Mouse (Mus musculus): ENCODE data around the gene Gm49358.

DNA sequence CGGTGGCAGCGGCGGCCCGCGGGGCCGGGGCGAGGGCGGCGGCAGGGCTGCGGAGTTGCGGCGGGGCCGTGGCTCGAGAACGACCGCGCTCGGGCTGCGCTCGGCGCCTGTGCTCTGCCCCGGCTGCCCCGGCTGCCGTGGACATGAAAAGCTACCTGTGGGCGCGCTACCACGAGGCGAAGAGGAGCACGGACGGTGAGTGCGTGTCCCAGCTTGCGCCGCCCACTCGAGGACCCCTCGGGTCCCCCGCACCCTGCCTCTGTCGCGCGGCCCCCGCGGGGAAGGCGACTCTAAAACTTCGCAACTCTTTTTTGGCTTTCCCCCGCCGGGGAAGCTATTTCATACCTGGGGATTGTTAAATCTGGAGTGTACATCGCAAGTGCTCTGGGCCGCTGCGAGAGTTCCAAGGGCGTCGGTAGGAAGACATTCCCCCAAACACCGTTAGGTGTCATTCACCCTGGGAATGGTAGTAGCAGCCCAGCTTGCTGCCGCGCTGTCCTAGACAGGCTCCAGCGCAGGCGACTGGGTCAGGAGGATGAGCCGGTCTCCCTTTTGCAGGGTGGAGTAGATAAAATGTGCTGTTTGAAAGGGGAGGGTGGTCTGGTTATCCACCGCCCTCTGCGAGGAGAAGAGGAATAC is 15.5 kb downstream of the Gm49358 start:
- TF ChIP-seq CTCF (IDR thresholded peaks at IDR 0.05; ENCODE audit: low read depth) (no peak), EP300 (IDR thresholded peaks at IDR 0.05; ENCODE audit: low read depth) (no peak)

All from liver, postnatal 0 days (tissue).